Mouse (Mus musculus) forebrain, embryonic 13.5 days (tissue): ENCODE measurements around the gene Trpm8. TPM values are rescaled to one million over a fixed set of nuclear protein-coding genes. Genes with fewer than 3 reads are reported as not detected.

Source experiments
- ATAC-seq: fragments of 200-750 bp; cut with Nextera tagmentation; 2 replicates; pipeline ENCODE4 v1.8.0; 2017
- H3K27ac ChIP-seq: fragments of 300-500 bp; sonication (generic); 2 replicates; pipeline ENCODE4 v1.5.1; 2015; ENCODE audit warnings: inconsistent platforms, mild to moderate bottlenecking, moderate library complexity
- H3K27me3 ChIP-seq: fragments of 300-500 bp; sonication (generic); 2 replicates; pipeline ENCODE4 v1.6.1; 2015; ENCODE audit warnings: mild to moderate bottlenecking, inconsistent platforms
- H3K36me3 ChIP-seq: fragments of 300-500 bp; sonication (generic); 2 replicates; pipeline ENCODE4 v1.6.1; 2015; ENCODE audit warnings: mild to moderate bottlenecking, inconsistent platforms; ENCODE audit not compliant: poor library complexity, severe bottlenecking
- H3K4me1 ChIP-seq: fragments of 300-500 bp; sonication (generic); 2 replicates; pipeline ENCODE4 v1.6.1; 2015; ENCODE audit warnings: inconsistent platforms
- H3K4me2 ChIP-seq: fragments of 300-500 bp; sonication (generic); 2 replicates; pipeline ENCODE4 v1.6.1; 2015; ENCODE audit warnings: inconsistent platforms, mild to moderate bottlenecking, moderate library complexity
- H3K4me3 ChIP-seq: fragments of 300-500 bp; sonication (generic); 2 replicates; pipeline ENCODE4 v1.5.1; 2015; ENCODE audit warnings: mild to moderate bottlenecking, inconsistent platforms
- H3K9ac ChIP-seq: fragments of 300-500 bp; sonication (generic); 2 replicates; pipeline ENCODE4 v1.6.1; 2015; ENCODE audit warnings: mild to moderate bottlenecking, inconsistent platforms
- H3K9me3 ChIP-seq: fragments of 300-500 bp; sonication (generic); replicated peaks from 2 replicates; pipeline ENCODE4 v1.6.1; 2016; ENCODE audit warnings: inconsistent platforms
- WGBS: fragments of 180-500 bp; shearing (Covaris S2); methylation state at CpG from one replicate; pipeline ENCODE4 v1.1.7; 2015; 5-methylcytosine and 5-hydroxymethylcytosine counted together
- polyA plus RNA-seq: library from polyadenylated mRNA; unstranded; fragments of >200 nt; fragmentation: Nextera tagmentation; extraction: Ambion mirVana; gene quantifications from 2 replicates; pipeline ENCODE4 v1.2.1, GENCODE M21; 2015

Trpm8 gene
- polyA plus RNA-seq, 1 experiment from 2014 or later: 0.06 TPM

- Histone ChIP-seq H3K4me2 (no peak overlapping the region), H3K36me3 (peaks cover 69% of the 10 kb centered on the region), H3K27ac (no peak overlapping the region), H3K9ac (no peak overlapping the region), H3K27me3 (no peaks in the 10 kb centered on the region), H3K4me1 (peaks cover 22% of the 10 kb centered on the region), H3K9me3 (no peaks in the 10 kb centered on the region), H3K4me3 (no peak overlapping the region)
- ATAC-seq: no peak
- WGBS: 64% methylated on average over 4 of the region's 4 CpGs
These were observed 4.6 kb upstream of the Trpm8 start for GRCm38 (mm10) chr1:88272851-88273250.

- H3K27ac ChIP-seq: no peak overlapping the region
- peaks cover 25% of the 10 kb centered on the region for H3K4me1 ChIP-seq
- no peaks in the 10 kb centered on the region for H3K9me3 ChIP-seq
- H3K36me3 ChIP-seq: peaks cover 64% of the 10 kb centered on the region
- no peak for ATAC-seq
- H3K9ac ChIP-seq: no peak overlapping the region
- H3K4me3 ChIP-seq: no peak overlapping the region
- no peaks in the 10 kb centered on the region for H3K27me3 ChIP-seq
- WGBS: 95% methylated on average over 3 of the region's 3 CpGs
- H3K4me2 ChIP-seq: no peak overlapping the region
These were observed 4.1 kb upstream of the Trpm8 start for GRCm38 (mm10) chr1:88273326-88273725.

- no peaks in the 10 kb centered on the region for H3K27me3 ChIP-seq
- H3K4me2 ChIP-seq: no peak overlapping the region
- H3K36me3 ChIP-seq: peaks cover 59% of the 10 kb centered on the region
- H3K9ac ChIP-seq: no peak overlapping the region
- no peaks in the 10 kb centered on the region for H3K9me3 ChIP-seq
- no peak for ATAC-seq
- 81% methylated on average over 4 of the region's 4 CpGs for WGBS
- peaks cover 25% of the 10 kb centered on the region for H3K4me1 ChIP-seq
- no peak overlapping the region for H3K27ac ChIP-seq
- H3K4me3 ChIP-seq: no peak overlapping the region
These were observed 3.6 kb upstream of the Trpm8 start for GRCm38 (mm10) chr1:88273832-88274231.

GRCm38 (mm10) chr1:88274371-88275077 lies 2.9 kb upstream of the Trpm8 start:
- Histone ChIP-seq H3K4me2 (no peak overlapping the region), H3K27ac (no peak overlapping the region), H3K4me3 (no peak overlapping the region), H3K36me3 (peaks cover 52% of the 10 kb centered on the region), H3K27me3 (no peaks in the 10 kb centered on the region), H3K9me3 (no peaks in the 10 kb centered on the region), H3K4me1 (peaks cover 25% of the 10 kb centered on the region), H3K9ac (no peak overlapping the region)
- no peak for ATAC-seq
- 75% methylated on average over 11 of the region's 11 CpGs for WGBS

- Histone ChIP-seq H3K4me1 (peaks cover 25% of the 10 kb centered on the region), H3K9me3 (no peaks in the 10 kb centered on the region), H3K4me3 (no peak overlapping the region), H3K9ac (peak overlapping the region; percentile 71; the same call in 1 of the 2 replicates), H3K36me3 (peaks cover 46% of the 10 kb centered on the region), H3K4me2 (peak overlapping the region; percentile 55; the same call in 1 of the 2 replicates), H3K27ac (no peak overlapping the region), H3K27me3 (no peaks in the 10 kb centered on the region)
- WGBS: 69% methylated on average over 13 of the region's 13 CpGs
- no peak for ATAC-seq
These were observed 2.3 kb upstream of the Trpm8 start for GRCm38 (mm10) chr1:88275078-88275680.

GRCm38 (mm10) chr1:88275698-88276523 lies 1.6 kb upstream of the Trpm8 start:
- Histone ChIP-seq H3K36me3 (peaks cover 46% of the 10 kb centered on the region), H3K9ac (peak overlapping the region; percentile 71), H3K4me1 (peaks cover 25% of the 10 kb centered on the region), H3K27me3 (no peaks in the 10 kb centered on the region), H3K4me3 (peak overlapping the region; percentile 47), H3K4me2 (peak overlapping the region; percentile 55), H3K27ac (no peak overlapping the region), H3K9me3 (no peaks in the 10 kb centered on the region)
- 70% methylated on average over 13 of the region's 13 CpGs for WGBS
- ATAC-seq: no peak

- Histone ChIP-seq H3K4me1 (peaks cover 25% of the 10 kb centered on the region), H3K27me3 (no peaks in the 10 kb centered on the region), H3K4me3 (peak overlapping the region; percentile 47), H3K36me3 (peaks cover 41% of the 10 kb centered on the region), H3K27ac (peak overlapping the region; percentile 76), H3K9ac (peak overlapping the region; percentile 71), H3K9me3 (0 out of 2 replicates have a peak, but pooled peaks cover 4% of the 10 kb centered on the region), H3K4me2 (peak overlapping the region; percentile 55)
- 25% methylated on average over 10 of the region's 10 CpGs for WGBS
- ATAC-seq: peak; percentile 50
These were observed 850 bp upstream of the Trpm8 start for GRCm38 (mm10) chr1:88276524-88277097.

- peak; percentile 7 for ATAC-seq
- Histone ChIP-seq H3K9me3 (peaks cover 13% of the 10 kb centered on the region), H3K4me3 (peak overlapping the region; percentile 47), H3K4me1 (peaks cover 25% of the 10 kb centered on the region), H3K9ac (peak overlapping the region; percentile 71), H3K27ac (no peak overlapping the region), H3K36me3 (peaks cover 28% of the 10 kb centered on the region), H3K4me2 (peak overlapping the region; percentile 55), H3K27me3 (no peaks in the 10 kb centered on the region)
- WGBS: 67% methylated on average over 18 of the region's 18 CpGs
These were observed 504 bp downstream of the Trpm8 start for GRCm38 (mm10) chr1:88277818-88278511.

GRCm38 (mm10) chr1:88279111-88280005 lies 1.9 kb downstream of the Trpm8 start:
- Histone ChIP-seq H3K27ac (no peak overlapping the region), H3K9me3 (peaks cover 27% of the 10 kb centered on the region), H3K4me3 (no peak overlapping the region), H3K27me3 (no peaks in the 10 kb centered on the region), H3K36me3 (peaks cover 15% of the 10 kb centered on the region), H3K9ac (no peak overlapping the region), H3K4me2 (no peak overlapping the region), H3K4me1 (peaks cover 25% of the 10 kb centered on the region)
- ATAC-seq: no peak
- WGBS: 71% methylated on average over 9 of the region's 9 CpGs

- no peak overlapping the region for H3K4me2 ChIP-seq
- WGBS: 75% methylated on average over 15 of the region's 15 CpGs
- peaks cover 24% of the 10 kb centered on the region for H3K4me1 ChIP-seq
- no peak for ATAC-seq
- no peak overlapping the region for H3K9ac ChIP-seq
- H3K36me3 ChIP-seq: peaks cover 7% of the 10 kb centered on the region
- peaks cover 35% of the 10 kb centered on the region for H3K9me3 ChIP-seq
- no peaks in the 10 kb centered on the region for H3K27me3 ChIP-seq
- no peak overlapping the region for H3K27ac ChIP-seq
- H3K4me3 ChIP-seq: no peak overlapping the region
These were observed 2.7 kb downstream of the Trpm8 start for GRCm38 (mm10) chr1:88280006-88280690.
